Mouse (Mus musculus) kidney, adult 8-10 months (tissue): ENCODE data around the gene Ikzf1.

Source experiments
- DNase-seq, 2 experiments: peaks; one replicate each; pipeline ENCODE4 v3.0.0; 2022

Ikzf1 gene

DNA sequence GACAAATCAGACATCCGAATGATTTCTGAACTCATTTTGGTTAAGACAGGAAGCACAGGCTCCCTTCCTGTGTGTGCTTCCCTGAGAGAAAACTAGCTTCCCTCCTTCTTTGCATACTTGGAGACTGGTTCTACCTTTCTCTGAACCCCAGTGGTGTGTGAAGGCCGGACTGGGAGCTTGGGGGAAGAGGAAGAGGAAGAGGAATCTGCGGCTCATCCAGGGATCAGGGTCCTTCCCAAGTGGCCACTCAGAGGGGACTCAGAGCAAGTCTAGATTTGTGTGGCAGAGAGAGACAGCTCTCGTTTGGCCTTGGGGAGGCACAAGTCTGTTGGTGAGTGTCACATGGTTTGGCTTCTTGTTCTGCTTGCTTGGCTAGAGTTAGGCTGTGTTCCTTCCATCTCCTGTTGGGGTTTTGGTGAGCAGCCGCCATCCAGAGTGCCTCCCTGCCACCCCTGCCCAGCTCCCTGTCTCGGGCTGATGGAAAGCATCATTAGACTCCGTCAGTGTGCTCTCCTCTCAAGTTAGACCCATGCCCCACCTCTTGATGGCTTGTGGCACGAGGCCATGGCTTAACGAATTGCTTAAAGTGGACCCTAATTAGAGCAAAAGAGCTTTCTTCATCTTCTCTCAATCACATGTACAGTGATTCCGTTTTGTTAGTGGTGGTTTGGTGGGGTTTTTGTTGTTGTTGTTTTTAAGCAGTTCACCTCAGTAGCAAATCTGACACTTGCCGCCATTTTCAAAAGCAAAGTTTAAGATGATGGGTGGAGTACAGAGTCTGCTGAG, 5.4 kb downstream of the Ikzf1 start:
- DNase-seq: no peak

DNA sequence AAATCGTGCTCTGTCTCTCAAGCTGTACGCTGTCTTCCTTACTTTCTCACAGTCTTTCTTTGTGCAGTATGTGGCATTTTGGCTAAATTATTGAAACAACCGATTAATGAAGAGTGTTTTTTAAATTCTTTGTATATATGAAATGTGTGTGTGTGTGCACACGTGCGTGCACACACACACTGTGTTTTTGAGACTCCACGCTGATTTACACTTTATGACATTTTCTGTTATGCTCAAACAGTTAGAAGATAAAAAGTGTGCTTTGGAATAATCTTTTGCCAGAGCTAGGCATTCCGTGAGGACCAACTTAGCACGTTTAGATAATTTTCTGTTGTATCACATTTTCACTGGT, 6.0 kb downstream of the Ikzf1 start:
- DNase-seq: no peak

DNA sequence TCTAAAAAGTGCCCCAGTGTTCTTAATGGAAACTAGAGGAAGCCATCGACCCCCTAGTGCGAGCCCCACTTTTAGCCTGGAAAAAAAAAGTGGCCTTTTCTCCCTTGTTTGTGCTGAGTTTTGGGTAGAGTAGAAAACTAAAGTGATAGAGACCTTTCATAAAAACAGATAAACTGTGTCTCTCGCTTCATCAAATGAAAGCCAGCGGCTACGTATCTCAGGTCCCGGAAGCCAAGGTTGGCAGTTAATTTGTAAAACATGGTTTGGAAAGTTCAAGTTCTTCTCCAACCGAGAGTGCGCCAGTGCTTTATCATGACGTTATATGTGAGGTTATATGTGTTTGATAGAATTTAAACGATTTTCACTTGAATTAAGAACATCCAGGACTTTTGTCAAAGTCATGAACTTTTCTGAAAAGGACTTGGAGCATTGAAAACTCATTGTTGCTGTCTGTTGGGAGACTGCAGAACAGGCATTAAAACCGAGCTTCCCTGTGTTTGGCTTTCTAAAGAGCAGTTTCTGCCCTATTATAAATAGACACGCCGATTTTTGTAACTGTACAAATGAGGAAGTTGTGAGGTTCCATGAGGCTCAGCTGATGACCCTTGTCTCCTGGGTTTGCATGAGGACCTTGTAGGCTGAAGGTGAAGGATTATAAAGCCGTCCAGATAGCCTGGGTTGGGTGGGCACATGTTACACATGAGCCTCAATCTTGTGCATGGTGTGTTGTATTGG, 6.7 kb downstream of the Ikzf1 start:
- DNase-seq: no peak

DNA sequence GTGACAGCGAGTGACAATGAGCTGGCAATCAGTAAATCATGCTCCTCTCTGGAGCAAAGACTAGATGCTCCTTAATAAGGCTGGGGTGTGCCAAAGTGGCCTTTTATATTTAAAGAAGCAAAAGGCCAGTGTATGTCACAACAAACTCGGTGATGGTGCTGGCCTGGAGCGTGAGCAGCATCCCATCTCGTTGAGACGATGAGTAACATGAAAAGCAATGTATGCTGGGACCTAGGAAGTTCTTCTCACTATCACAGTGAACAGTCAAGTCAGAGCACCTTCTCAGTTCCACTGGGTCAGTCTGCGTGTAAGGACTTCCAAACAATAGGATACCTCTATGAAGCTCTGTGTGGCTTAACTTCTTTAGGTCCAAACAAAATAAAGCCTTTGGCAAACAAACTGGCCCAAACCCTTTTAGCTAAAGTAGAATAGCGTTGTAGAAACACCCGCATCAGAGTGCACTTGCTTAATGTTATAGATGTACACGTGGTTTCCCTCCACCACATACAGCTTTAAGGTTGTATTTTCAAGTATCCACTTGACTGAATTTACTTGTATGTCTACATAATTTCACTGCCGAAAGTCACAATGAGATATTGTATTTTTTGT, 7.9 kb downstream of the Ikzf1 start:
- no peak for DNase-seq

- no peak for DNase-seq
Measured at GRCm38 (mm10) chr11:11693446-11693845, 8.6 kb downstream of the Ikzf1 start.

DNA sequence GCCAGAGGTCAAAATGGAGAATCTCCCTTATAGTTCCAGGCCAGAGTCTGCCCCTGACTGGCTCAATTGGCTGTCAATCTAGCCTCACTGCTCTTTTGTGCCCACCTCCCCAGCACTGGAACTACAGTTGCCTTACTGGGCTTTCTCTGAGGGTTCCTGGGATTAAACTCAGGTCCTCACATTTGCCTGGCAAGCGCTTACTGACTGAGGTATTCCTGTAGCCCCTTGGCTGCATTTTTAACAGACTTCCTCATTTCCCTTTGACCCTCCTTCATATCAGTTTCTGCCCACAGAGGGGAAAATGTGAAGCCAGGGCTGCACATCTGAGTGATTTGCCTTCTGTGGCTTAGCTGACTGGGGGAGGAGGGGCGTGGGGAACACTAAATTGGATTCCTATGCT, 9.3 kb downstream of the Ikzf1 start:
- no peak for DNase-seq

- no peak for DNase-seq
Measured at GRCm38 (mm10) chr11:11694472-11695177, 9.8 kb downstream of the Ikzf1 start.

DNA sequence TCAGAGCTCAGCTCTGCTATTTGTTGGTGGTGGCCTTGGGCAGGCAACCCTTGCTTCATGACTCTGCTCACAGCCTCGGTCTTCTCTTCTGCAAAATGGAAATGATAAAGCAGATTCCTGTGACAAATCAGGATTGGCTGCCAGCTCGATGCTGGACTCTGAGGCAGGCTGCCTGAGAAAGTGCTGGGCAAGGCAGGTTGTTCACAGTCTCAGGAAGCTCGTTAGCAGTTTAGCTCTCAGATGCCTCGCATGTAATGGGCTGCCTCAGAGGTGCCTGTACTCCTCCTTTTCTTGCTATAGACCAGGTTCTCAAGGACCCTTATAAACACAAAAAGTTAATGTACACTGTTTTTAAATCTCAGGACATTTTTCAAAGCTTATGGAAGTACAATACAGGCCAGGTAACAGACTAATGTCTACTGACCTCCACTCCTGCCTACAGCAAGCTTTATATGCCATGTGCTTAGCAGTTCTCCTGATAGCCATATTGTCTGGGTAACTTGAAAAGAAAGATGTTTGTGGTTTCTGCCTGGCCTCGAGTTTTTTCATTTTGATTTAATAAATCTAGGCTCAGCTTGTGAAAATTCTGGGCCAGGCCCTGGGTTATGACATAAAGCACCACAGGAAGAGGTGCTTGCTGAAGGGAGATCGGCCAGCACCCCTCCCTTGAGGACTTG, 10.5 kb downstream of the Ikzf1 start:
- DNase-seq: no peak

GRCm38 (mm10) chr11:11695907-11696306, 11.1 kb downstream of the Ikzf1 start:
- no peak for DNase-seq

GRCm38 (mm10) chr11:11696814-11697213, 12.0 kb downstream of the Ikzf1 start:
- DNase-seq: no peak

DNA sequence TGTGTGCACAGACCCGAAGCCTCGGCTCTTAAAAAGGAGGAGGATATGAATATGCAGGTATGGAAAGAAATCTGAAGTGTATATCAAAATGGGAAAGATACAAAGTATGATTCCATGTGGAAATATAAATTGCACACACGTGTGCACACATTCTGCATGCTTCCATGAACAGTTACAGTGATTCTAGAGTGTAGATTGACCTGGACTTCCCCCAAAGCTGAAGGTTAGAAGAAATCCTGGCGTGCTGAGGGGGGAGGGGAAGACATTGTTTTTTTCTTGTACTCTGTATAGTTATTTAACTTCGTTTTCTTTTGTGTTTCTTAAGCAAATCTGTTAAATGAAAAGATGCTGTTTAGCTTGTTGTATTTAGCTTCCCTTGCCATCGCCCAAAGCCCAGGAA, 16.6 kb downstream of the Ikzf1 start:
- no peak for DNase-seq

GRCm38 (mm10) chr11:11703776-11704175, 19.0 kb downstream of the Ikzf1 start:
- no peak for DNase-seq

DNA sequence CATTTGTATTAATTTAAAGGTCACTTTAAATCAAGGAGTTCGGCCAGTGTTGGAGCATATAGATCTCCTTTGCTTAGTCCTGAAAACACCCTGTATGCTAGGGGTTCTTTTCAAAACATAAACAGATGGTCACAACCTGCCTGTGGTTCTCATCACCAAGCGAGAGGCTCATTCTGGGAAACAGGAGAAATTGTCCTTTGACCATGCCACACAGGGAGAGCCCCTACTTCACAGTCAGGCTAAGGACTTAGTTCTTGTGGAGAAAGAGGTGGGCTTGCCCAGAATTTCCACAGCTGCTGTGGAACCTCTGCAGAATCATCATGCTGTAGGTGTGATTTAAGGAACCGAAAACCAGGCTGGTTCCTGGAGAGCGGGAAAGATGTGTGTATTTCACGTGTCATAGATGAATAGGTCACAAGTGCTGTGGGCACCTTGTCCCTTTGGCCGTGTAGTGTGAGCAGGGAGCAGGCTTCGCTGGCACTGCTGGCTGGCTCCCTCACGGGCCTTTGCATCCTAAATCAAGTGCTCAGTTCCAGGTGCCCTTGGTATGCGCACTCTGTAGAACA, 23.4 kb downstream of the Ikzf1 start:
- DNase-seq: no peak

- DNase-seq: no peak
Measured at GRCm38 (mm10) chr11:11709311-11709710, 24.5 kb downstream of the Ikzf1 start.

DNA sequence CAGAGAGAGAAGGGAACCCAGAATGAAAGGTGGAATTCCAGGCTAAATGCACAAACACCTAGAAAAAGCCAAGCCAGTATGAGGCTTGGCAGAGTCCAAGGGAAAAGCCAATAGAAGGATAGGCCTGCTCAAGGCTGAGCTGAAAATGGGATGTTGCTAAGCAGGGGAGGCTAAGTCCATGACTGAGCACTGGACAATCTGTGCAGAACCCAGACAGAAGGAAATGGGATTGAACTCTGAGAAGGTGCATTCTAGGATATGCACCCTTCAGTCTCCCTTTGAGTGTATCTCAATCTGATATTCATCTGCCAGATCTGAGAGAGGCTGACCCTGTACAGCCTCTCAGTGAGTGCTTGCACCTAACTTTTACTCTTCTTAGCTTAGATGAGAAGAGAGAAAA, 25.9 kb downstream of the Ikzf1 start:
- no peak for DNase-seq

DNA sequence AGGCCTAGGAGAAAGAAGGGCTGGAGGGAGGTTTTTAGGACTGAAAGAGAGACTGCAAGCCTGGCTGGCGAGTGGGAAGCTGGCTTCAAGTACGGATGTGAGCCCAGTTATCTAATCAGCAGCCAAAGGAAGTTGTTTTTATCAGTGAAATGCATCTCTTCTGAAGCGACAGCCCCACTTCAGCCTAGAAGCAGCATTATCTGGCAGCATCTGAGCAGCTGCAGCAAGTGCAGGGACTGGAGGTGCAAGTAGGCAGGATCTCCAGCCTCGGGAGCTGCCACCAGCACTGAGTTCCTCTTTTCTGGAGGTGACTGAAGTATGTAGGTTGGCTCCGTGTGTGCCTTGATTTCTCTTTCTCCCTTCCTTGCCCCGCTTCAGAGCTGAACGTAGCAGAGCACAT, 26.9 kb downstream of the Ikzf1 start:
- DNase-seq: no peak

DNA sequence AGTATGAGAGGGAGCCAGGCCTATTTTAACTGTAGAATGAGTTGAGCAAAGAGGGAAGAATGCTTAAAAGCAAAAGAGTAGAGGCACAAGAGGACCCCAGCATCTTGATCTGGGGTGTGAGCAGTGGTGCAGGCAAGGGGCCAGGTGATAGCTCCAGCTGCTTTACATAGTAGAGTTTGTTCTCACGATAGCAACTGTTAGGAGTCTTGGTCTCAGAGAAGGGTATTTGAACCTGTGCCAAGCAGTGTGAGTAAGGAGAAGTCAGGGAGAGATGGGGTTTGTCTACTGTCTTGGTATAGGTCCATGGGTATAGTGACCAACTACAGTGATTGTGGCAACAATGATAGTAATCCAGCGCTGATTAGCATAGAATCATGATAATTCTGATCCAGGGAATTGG, 29.9 kb downstream of the Ikzf1 start:
- no peak for DNase-seq

DNA sequence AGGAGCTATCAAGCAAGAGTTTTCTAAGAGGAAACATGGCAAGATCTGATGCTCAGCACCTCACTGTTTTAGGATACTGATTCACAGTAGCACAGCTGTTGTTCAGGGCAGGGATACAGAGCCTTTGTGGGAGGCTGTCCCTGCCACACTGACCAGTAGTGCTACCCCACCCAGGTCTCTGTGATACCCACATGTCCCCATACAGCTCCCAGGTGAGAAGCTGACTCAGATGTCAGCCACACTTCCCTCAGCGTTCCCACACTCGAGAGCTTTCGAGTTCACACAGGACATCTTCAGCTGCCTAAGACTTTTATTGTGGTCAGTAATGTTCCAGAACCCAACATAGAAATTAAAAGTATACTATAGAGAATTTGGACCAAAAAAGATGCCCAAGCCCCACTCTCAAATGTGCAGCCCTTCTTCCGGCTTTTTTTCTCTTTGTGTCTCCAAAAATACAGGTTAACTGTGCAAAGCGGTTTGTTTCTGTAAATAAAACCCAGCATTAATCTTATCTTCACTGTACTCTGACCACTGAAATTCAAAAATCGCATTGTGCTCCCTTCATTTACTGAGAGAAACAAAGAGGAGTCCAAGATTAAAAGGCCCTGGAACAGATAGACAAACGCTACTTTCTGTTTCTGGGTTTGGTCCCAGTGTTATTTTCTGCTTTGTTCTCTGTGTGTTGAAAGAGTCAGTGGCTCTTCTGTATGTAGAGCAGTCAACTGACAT, 31.3 kb downstream of the Ikzf1 start:
- DNase-seq: no peak

DNA sequence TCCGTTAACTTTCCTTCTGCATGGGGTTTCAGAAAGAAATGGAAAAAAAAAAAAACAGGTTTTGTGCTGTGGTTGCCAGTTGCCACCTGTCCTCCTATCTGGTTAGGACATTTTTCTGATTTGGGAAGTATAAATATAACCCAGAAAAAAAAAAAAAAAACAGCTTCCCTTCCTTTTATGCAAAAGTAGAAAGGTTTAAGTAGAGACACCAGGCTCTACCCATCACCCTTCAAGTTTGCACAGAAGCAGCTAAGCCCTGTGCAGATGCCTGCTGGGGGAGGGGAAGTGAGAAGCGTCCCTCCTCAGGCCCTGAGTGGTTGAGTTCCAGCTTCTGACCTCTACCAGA, 31.9 kb downstream of the Ikzf1 start:
- no peak for DNase-seq

- DNase-seq: no peak
Measured at GRCm38 (mm10) chr11:11717606-11718167, 32.9 kb downstream of the Ikzf1 start.

DNA sequence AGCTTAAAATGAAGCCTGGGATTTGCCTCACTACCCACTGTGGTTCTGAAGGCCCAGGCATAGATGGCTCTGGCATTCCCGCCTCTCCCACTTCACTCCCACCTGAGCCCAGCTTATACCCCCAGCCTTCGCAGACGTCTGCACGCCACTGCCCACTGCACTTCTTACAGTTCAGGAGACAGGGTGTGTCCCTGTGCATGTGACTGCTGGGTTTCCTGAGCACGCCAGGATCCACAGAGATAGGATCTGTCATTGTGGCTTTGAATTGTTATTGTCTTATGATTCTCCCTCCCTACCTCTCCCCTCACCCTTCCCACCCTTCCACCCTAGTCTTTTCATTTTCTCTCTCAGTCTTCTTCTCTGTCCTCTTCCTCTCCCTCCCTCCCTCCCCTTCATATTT, 34.9 kb downstream of the Ikzf1 start:
- DNase-seq: no peak
